Mouse (Mus musculus) neural tube, embryonic 12.5 days (tissue): ENCODE measurements at regions not wholly inside any gene's neighbourhood (a gene's known extent, or its start where the extent isn't known, plus 50 kb on each side); places are given as distances from the start of the nearest gene placed in this dataset.

Experiments used
- ATAC-seq: fragments of 200-750 bp; cut with Nextera tagmentation; 2 replicates; pipeline ENCODE4 v1.8.0; 2017; ENCODE audit warnings: low read depth, mild to moderate bottlenecking, moderate TSS enrichment, moderate library complexity; ENCODE audit not compliant: low FRiP score
- H3K27ac ChIP-seq: fragments of 300-500 bp; sonication (generic); 2 replicates; pipeline ENCODE4 v1.5.1; 2016
- H3K27me3 ChIP-seq: fragments of 300-500 bp; sonication (generic); replicated peaks from 2 replicates; pipeline ENCODE4 v1.6.1; 2016; ENCODE audit warnings: mild to moderate bottlenecking
- H3K36me3 ChIP-seq: fragments of 300-500 bp; sonication (generic); 2 replicates; pipeline ENCODE4 v1.6.1; 2016; ENCODE audit warnings: mild to moderate bottlenecking
- H3K4me1 ChIP-seq: fragments of 300-500 bp; sonication (generic); 2 replicates; pipeline ENCODE4 v1.6.1; 2016
- H3K4me2 ChIP-seq: fragments of 300-500 bp; sonication (generic); replicated peaks from 2 replicates; pipeline ENCODE4 v1.6.1; 2016; ENCODE audit warnings: mild to moderate bottlenecking
- H3K4me3 ChIP-seq: fragments of 300-500 bp; sonication (generic); 2 replicates; pipeline ENCODE4 v1.5.1; 2016
- H3K9ac ChIP-seq: fragments of 300-500 bp; sonication (generic); 2 replicates; pipeline ENCODE4 v1.6.1; 2016; ENCODE audit warnings: mild to moderate bottlenecking
- H3K9me3 ChIP-seq: fragments of 300-500 bp; sonication (generic); 2 replicates; pipeline ENCODE4 v1.6.1; 2016; ENCODE audit warnings: mild to moderate bottlenecking
- WGBS: fragments of 180-500 bp; shearing (Covaris S2); methylation state at CpG from one replicate; pipeline ENCODE4 v1.1.7; 2016; 5-methylcytosine and 5-hydroxymethylcytosine counted together

DNA sequence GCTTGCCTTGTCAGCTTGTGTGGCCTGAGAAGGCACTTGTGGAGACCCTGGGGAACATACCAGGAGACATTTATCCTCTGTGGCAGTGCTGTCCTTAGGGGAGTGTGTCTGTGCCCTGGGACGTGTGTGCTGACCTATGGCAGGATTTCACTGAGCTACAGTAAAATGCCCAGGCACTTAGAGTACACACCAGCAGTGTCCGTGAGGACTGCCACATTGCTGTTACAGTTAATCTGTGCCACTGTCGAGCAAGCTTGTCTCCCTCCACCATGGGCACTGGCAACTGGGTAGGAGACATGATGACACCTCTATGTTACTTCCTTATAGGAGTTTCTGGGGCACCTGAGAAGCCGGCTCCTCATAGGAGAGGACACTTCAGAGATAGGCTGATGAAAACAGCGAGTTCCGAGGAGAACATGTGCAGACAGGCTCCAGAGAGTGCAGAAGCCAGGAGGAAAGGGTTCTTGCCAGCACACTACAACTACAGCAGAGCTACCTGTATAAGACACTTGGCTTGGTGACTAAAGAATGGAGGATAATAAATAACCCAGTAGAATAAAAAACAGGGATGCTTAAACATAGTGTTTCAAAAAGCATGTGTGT is 56.3 kb upstream of the Zfp706 start:
- 87% methylated on average over 6 of the region's 6 CpGs for WGBS
- H3K36me3 ChIP-seq: no peaks in the 10 kb centered on the region
- no peak overlapping the region for H3K27ac ChIP-seq
- no peaks in the 10 kb centered on the region for H3K27me3 ChIP-seq
- H3K4me3 ChIP-seq: no peak overlapping the region
- no peak overlapping the region for H3K9ac ChIP-seq
- no peaks in the 10 kb centered on the region for H3K9me3 ChIP-seq
- no peak for ATAC-seq
- H3K4me2 ChIP-seq: no peak overlapping the region
- 0 out of 2 replicates have a peak, but pooled peaks cover 4% of the 10 kb centered on the region for H3K4me1 ChIP-seq

GRCm38 (mm10) chr15:37062585-37062984 is 55.0 kb upstream of the Zfp706 start:
- WGBS: 90% methylated on average over 7 of the region's 7 CpGs
- Histone ChIP-seq H3K4me1 (0 out of 2 replicates have a peak, but pooled peaks cover 4% of the 10 kb centered on the region), H3K27me3 (no peaks in the 10 kb centered on the region), H3K4me3 (no peak overlapping the region), H3K4me2 (no peak overlapping the region), H3K9ac (no peak overlapping the region), H3K27ac (no peak overlapping the region), H3K36me3 (no peaks in the 10 kb centered on the region), H3K9me3 (no peaks in the 10 kb centered on the region)
- no peak for ATAC-seq

GRCm38 (mm10) chr15:37061501-37061900 is 53.9 kb upstream of the Zfp706 start:
- H3K27ac ChIP-seq: no peak overlapping the region
- no peaks in the 10 kb centered on the region for H3K9me3 ChIP-seq
- no peak overlapping the region for H3K9ac ChIP-seq
- H3K36me3 ChIP-seq: no peaks in the 10 kb centered on the region
- 0 out of 2 replicates have a peak, but pooled peaks cover 4% of the 10 kb centered on the region for H3K4me1 ChIP-seq
- no peak overlapping the region for H3K4me3 ChIP-seq
- WGBS: 88% methylated on average over 6 of the region's 6 CpGs
- no peaks in the 10 kb centered on the region for H3K27me3 ChIP-seq
- H3K4me2 ChIP-seq: no peak overlapping the region
- no peak for ATAC-seq

DNA sequence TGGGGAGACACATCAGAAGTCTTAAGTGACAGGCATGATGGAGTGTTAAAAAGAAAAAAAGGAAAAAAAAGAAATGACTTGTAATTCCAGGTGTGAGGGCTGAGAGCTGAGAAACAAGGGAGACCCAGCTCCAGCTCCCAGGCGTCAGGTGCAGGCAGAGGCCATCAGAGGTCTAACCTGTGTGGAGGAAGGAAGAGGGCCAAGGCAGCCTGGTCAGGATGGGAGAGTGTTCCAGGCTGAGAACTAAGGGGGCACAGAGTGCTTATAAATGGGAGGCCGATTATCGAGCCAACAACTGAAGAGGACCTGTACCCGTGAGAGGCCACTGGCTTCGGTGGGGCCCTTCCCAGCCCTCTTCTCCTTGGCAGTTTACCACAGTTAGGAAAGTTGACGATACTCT is 53.3 kb upstream of the Zfp706 start:
- Histone ChIP-seq H3K27me3 (no peaks in the 10 kb centered on the region), H3K9ac (no peak overlapping the region), H3K4me3 (no peak overlapping the region), H3K9me3 (no peaks in the 10 kb centered on the region), H3K4me1 (0 out of 2 replicates have a peak, but pooled peaks cover 4% of the 10 kb centered on the region), H3K36me3 (no peaks in the 10 kb centered on the region), H3K27ac (no peak overlapping the region), H3K4me2 (no peak overlapping the region)
- WGBS: 93% methylated on average over 6 of the region's 6 CpGs
- no peak for ATAC-seq
